Mouse (Mus musculus): ENCODE measurements at regions not wholly inside any gene's neighbourhood (a gene's known extent, or its start where the extent isn't known, plus 50 kb on each side); places are given as distances from the start of the nearest gene placed in this dataset.
A peak's percentile ranks its signal among the peaks of the same experiment; 100 is the strongest.

DNA sequence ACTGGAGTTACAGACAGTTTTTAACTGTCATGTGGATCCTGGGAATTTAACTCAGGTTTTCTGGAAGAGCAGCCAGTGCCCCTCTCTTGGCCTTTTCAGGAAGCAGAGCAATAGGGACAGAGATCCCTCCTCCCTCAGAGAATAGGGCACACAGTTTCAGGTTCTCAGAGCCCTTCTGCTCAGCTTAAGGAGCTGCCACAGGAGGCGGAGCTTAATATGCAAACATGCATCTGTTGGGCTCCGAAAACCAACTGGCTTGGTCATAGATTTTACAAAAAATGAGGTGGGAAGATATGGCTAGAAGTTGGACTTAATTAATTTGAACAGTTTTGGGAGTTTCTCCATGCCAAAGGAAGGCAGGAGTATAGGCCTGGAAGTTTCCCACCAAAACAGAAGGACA is 61.9 kb upstream of the Znrf2 start:
- no peak for DNase-seq (ENCODE audit: low spot score in 2 of 2)
- Histone ChIP-seq H3K4me3 (no peak overlapping the region), H3K27ac (no peak overlapping the region)
- TF ChIP-seq CTCF (conservative IDR thresholded peaks at IDR 0.05), result no peak

GRCm38 (mm10) chr6:54757511-54757911 is 59.2 kb upstream of the Znrf2 start:
- peak overlapping the region; percentile 76 for H3K27ac ChIP-seq
- no peak for DNase-seq (ENCODE audit: low spot score in 2 of 2)
- H3K4me3 ChIP-seq, result no peak overlapping the region
- no peak for TF ChIP-seq CTCF (conservative IDR thresholded peaks at IDR 0.05)

DNA sequence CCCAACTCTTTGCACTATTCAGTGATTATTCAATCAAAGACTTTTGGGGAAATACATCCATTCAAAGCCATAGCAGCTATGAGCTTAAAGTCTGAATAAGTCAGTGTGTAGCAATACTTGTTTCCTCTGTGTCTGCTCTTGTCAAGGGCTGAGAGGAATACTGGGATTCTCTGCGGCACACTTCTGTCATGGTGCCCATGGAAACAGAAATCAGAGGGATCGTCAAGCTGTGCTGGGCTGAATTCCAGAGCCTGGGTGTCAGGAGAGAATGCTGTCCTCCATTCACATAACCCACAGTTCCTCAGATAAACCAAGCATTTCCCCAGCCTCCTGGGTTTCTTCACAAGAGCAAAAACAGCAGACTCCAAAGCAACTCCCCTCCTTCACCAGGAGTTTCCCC is 58.6 kb upstream of the Znrf2 start:
- Histone ChIP-seq H3K4me3 (no peak overlapping the region), H3K27ac (peak overlapping the region; percentile 76)
- TF ChIP-seq CTCF (conservative IDR thresholded peaks at IDR 0.05), result no peak
- DNase-seq (ENCODE audit: low spot score in 2 of 2), result peak; percentile 76 to 84

DNA sequence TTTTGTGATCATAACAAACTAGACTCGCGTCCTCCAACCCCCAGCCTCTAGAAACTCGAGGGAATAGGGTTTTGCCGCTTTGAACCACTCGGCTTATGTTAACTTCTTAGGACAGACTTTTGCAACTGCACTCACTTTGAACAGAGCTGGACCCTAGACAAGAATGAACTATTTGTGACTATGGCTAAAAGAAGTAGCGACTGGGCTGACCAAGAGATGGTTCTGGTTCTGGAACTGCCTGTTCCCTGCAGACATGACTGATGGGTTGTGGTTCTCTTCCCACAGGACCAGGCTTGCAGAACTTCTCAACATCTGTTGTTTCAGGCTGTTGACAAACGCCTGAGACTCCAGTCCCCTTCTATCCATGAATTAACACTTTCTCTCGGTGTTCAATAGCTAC is 57.5 kb upstream of the Znrf2 start:
- TF ChIP-seq CTCF (conservative IDR thresholded peaks at IDR 0.05), result no peak
- Histone ChIP-seq H3K4me3 (no peak overlapping the region), H3K27ac (peak overlapping the region; percentile 76)
- no peak for DNase-seq (ENCODE audit: low spot score in 2 of 2)

DNA sequence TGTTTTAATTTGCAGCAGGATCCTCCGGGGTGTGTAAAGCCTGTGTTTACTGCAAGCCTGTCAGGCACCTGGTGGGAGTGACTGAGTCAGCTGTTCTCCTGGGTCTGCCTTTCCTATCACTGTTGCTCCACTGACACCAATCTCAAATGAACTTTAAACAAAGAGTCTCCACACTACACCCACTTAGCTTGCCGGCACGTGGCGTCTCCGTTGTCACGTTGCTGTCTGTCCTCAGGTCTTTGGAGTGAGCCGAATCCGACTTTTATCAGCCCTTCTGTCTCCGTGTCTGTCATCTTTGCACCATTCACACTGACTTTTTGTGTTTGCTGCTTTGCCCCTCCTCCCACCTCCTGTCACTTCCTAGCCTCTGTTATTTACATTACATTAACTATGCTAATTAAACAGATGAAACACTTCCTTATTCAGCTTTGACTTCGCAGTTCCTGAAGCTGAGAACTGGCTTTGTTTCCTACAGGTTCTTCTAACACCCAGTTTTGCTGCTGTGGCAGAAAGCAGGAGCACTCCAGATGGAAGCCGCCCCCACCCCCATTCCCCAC is 56.7 kb upstream of the Znrf2 start:
- DNase-seq (ENCODE audit: low spot score in 2 of 2), result peak in 1 of 2 experiments; percentile 22
- TF ChIP-seq CTCF (conservative IDR thresholded peaks at IDR 0.05), result no peak
- Histone ChIP-seq H3K4me3 (no peak overlapping the region), H3K27ac (peak overlapping the region; percentile 76)

- DNase-seq (ENCODE audit: low spot score in 2 of 2), result no peak
- H3K27ac ChIP-seq, result no peak overlapping the region
- no peak overlapping the region for H3K4me3 ChIP-seq
- no peak for TF ChIP-seq CTCF (conservative IDR thresholded peaks at IDR 0.05)
These were observed 56.2 kb upstream of the Znrf2 start for GRCm38 (mm10) chr6:54760541-54760940.

DNA sequence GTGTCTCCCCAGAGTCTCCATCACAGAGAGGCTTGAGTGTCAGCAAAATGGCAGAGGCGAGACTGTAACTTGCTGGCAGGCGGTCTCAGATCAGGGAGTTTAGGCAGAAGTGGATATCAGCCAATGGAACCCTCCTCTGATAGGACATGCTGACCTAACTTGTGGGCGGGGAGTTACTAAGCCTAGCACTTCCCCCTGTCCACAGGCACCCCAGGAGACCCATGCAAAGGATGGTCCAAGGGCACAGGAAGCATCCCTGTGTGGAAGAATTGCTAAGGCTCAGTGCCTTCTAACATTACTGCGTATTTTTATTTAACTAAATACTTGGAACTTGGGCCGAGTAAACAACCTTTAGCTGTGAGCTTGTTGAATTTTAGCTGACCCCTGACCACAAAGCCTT is 54.7 kb upstream of the Znrf2 start:
- DNase-seq (ENCODE audit: low spot score in 2 of 2), result no peak
- Histone ChIP-seq H3K27ac (no peak overlapping the region), H3K4me3 (no peak overlapping the region)
- no peak for TF ChIP-seq CTCF (conservative IDR thresholded peaks at IDR 0.05)

GRCm38 (mm10) chr6:54762499-54762898 is 54.2 kb upstream of the Znrf2 start:
- no peak overlapping the region for H3K27ac ChIP-seq
- TF ChIP-seq CTCF (conservative IDR thresholded peaks at IDR 0.05), result no peak
- DNase-seq (ENCODE audit: low spot score in 2 of 2), result no peak
- no peak overlapping the region for H3K4me3 ChIP-seq

GRCm38 (mm10) chr6:54763669-54764068 is 53.0 kb upstream of the Znrf2 start:
- no peak overlapping the region for H3K27ac ChIP-seq
- no peak for DNase-seq (ENCODE audit: low spot score in 2 of 2)
- H3K4me3 ChIP-seq, result no peak overlapping the region
- no peak for TF ChIP-seq CTCF (conservative IDR thresholded peaks at IDR 0.05)

GRCm38 (mm10) chr6:54765715-54766114 is 51.0 kb upstream of the Znrf2 start:
- Histone ChIP-seq H3K4me3 (no peak overlapping the region), H3K27ac (no peak overlapping the region)
- TF ChIP-seq CTCF (conservative IDR thresholded peaks at IDR 0.05), result no peak
- DNase-seq (ENCODE audit: low spot score in 2 of 2), result no peak

GRCm38 (mm10) chr6:54766485-54767112 is 50.1 kb upstream of the Znrf2 start:
- no peak overlapping the region for H3K27ac ChIP-seq
- H3K4me3 ChIP-seq, result no peak overlapping the region
- no peak for TF ChIP-seq CTCF (conservative IDR thresholded peaks at IDR 0.05)
- DNase-seq (ENCODE audit: low spot score in 2 of 2), result no peak

Measured in layer of hippocampus, adult 2 months (tissue).